Comparison of ENCODE assay signal across 14 mouse cellular contexts in genomic region chr3:138016810-138017209, GRCm38 (mm10). TPM values are rescaled to one million over a fixed set of nuclear protein-coding genes. Genes with fewer than 3 reads are reported as not detected.
DNase-seq lines count a peak whose midpoint lies in the region; ATAC-seq lines count a peak whose summit lies in the region.
"Had no signal": no experiment of that assay in that cellular context is flagged by ENCODE, and none has a peak within 500 bp of the region (broad histone marks: within the 10 kb centered on the region; RNA-seq: fewer than 3 reads in every experiment).

No protein-coding gene starts in this region.

- 69% methylated on average over 12 of the region's 12 CpGs for WGBS in kidney, embryonic 15.5 days
- 64% methylated on average over 12 of the region's 12 CpGs for WGBS in kidney, embryonic 16.5 days
- WGBS in hindbrain, embryonic 12.5 days: 68% methylated on average over 12 of the region's 12 CpGs
- 53% methylated on average over 12 of the region's 12 CpGs for WGBS in limb, embryonic 13.5 days
- 40% methylated on average over 12 of the region's 12 CpGs for WGBS in neural tube, embryonic 14.5 days
- 85% methylated on average over 12 of the region's 12 CpGs for WGBS in heart, embryonic 10.5 days

- H3K9ac ChIP-seq in kidney, embryonic 15.5 days: no peak overlapping the region
- no peak overlapping the region for H3K9ac ChIP-seq in kidney, embryonic 16.5 days (replicated peaks; ENCODE audit: low read length)
- H3K9ac ChIP-seq in hindbrain, embryonic 12.5 days: no peak overlapping the region
- H3K9ac ChIP-seq in limb, embryonic 13.5 days: no peak overlapping the region
- no peak overlapping the region for H3K9ac ChIP-seq in neural tube, embryonic 14.5 days (replicated peaks; ENCODE audit: low read depth, low read length)
- H3K9ac ChIP-seq: liver, embryonic 12.5 days; stomach, embryonic 15.5 days had no signal

- H3K4me2 ChIP-seq in kidney, embryonic 15.5 days: no peak overlapping the region
- no peak overlapping the region for H3K4me2 ChIP-seq in kidney, embryonic 16.5 days (replicated peaks; ENCODE audit: low read depth, low read length)
- H3K4me2 ChIP-seq in hindbrain, embryonic 12.5 days (replicated peaks): peak overlapping the region; percentile 31
- H3K4me2 ChIP-seq in limb, embryonic 13.5 days (replicated peaks): peak overlapping the region; percentile 23
- H3K4me2 ChIP-seq in neural tube, embryonic 14.5 days (ENCODE audit: low read depth, low read length): peak overlapping the region; percentile 32
- H3K4me2 ChIP-seq: liver, embryonic 12.5 days; stomach, embryonic 15.5 days had no signal

- DNase-seq in cerebellum, adult 11 months: no peak
- no peak for DNase-seq in heart, embryonic 10.5 days (ENCODE audit: low spot score)
- DNase-seq: cerebellum, adult 18-20 months had no signal

- no peaks in the 10 kb centered on the region for H3K9me3 ChIP-seq in kidney, embryonic 15.5 days (replicated peaks)
- 0 out of 2 replicates have a peak, but pooled peaks cover 3% of the 10 kb centered on the region for H3K9me3 ChIP-seq in kidney, embryonic 16.5 days (ENCODE audit: low read length)
- H3K9me3 ChIP-seq in hindbrain, embryonic 12.5 days (replicated peaks): 0 out of 2 replicates have a peak, but pooled peaks cover 3% of the 10 kb centered on the region
- H3K9me3 ChIP-seq in limb, embryonic 13.5 days: peaks cover 4% of the 10 kb centered on the region; the same call in 1 of the 2 replicates
- no peaks in the 10 kb centered on the region for H3K9me3 ChIP-seq in neural tube, embryonic 14.5 days (ENCODE audit: control insufficient read depth, low read length)
- no peaks in the 10 kb centered on the region for H3K9me3 ChIP-seq in heart, embryonic 10.5 days
- H3K9me3 ChIP-seq: stomach, embryonic 15.5 days had no signal

- H3K27ac ChIP-seq in kidney, embryonic 15.5 days: 0 out of 2 replicates have a peak overlapping the region, but pooled peaks have one; percentile 22
- H3K27ac ChIP-seq in kidney, embryonic 16.5 days (ENCODE audit: low read length): no peak overlapping the region
- H3K27ac ChIP-seq in hindbrain, embryonic 12.5 days: no peak overlapping the region
- no peak overlapping the region for H3K27ac ChIP-seq in limb, embryonic 13.5 days
- H3K27ac ChIP-seq in neural tube, embryonic 14.5 days (ENCODE audit: low read depth, low read length): no peak overlapping the region
- H3K27ac ChIP-seq in heart, embryonic 10.5 days: no peak overlapping the region
- H3K27ac ChIP-seq: liver, embryonic 12.5 days; stomach, embryonic 15.5 days had no signal

- H3K4me1 ChIP-seq in kidney, embryonic 15.5 days: no peaks in the 10 kb centered on the region
- no peaks in the 10 kb centered on the region for H3K4me1 ChIP-seq in kidney, embryonic 16.5 days (ENCODE audit: insufficient read depth, low read length)
- no peaks in the 10 kb centered on the region for H3K4me1 ChIP-seq in hindbrain, embryonic 12.5 days
- peaks cover 2% of the 10 kb centered on the region; the same call in 1 of the 2 replicates for H3K4me1 ChIP-seq in limb, embryonic 13.5 days
- H3K4me1 ChIP-seq in neural tube, embryonic 14.5 days (ENCODE audit: control insufficient read depth, insufficient read depth, low read length): no peaks in the 10 kb centered on the region
- peaks cover 2% of the 10 kb centered on the region; the same call in 1 of the 2 replicates for H3K4me1 ChIP-seq in heart, embryonic 10.5 days
- H3K4me1 ChIP-seq: liver, embryonic 12.5 days; stomach, embryonic 15.5 days had no signal

- H3K36me3 ChIP-seq in kidney, embryonic 15.5 days: no peaks in the 10 kb centered on the region
- no peaks in the 10 kb centered on the region for H3K36me3 ChIP-seq in kidney, embryonic 16.5 days (ENCODE audit: insufficient read depth, low read length)
- H3K36me3 ChIP-seq in hindbrain, embryonic 12.5 days: no peaks in the 10 kb centered on the region
- no peaks in the 10 kb centered on the region for H3K36me3 ChIP-seq in limb, embryonic 13.5 days
- H3K36me3 ChIP-seq in neural tube, embryonic 14.5 days (ENCODE audit: control insufficient read depth, insufficient read depth, low read length): no peaks in the 10 kb centered on the region
- H3K36me3 ChIP-seq in heart, embryonic 10.5 days: no peaks in the 10 kb centered on the region
- H3K36me3 ChIP-seq: liver, embryonic 12.5 days; stomach, embryonic 15.5 days had no signal

- no peaks in the 10 kb centered on the region for H3K27me3 ChIP-seq in kidney, embryonic 15.5 days
- H3K27me3 ChIP-seq in kidney, embryonic 16.5 days (ENCODE audit: insufficient read depth, low read length): no peaks in the 10 kb centered on the region
- no peaks in the 10 kb centered on the region for H3K27me3 ChIP-seq in hindbrain, embryonic 12.5 days
- no peaks in the 10 kb centered on the region for H3K27me3 ChIP-seq in limb, embryonic 13.5 days
- H3K27me3 ChIP-seq in neural tube, embryonic 14.5 days (ENCODE audit: control insufficient read depth, insufficient read depth, low read length): no peaks in the 10 kb centered on the region
- H3K27me3 ChIP-seq in heart, embryonic 10.5 days (ENCODE audit: insufficient read depth, poor library complexity, severe bottlenecking): no peaks in the 10 kb centered on the region
- H3K27me3 ChIP-seq: liver, embryonic 12.5 days; stomach, embryonic 15.5 days had no signal

- no peak overlapping the region for H3K4me3 ChIP-seq in kidney, embryonic 15.5 days (replicated peaks)
- no peak overlapping the region for H3K4me3 ChIP-seq in kidney, embryonic 16.5 days (ENCODE audit: low read length)
- H3K4me3 ChIP-seq in hindbrain, embryonic 12.5 days: no peak overlapping the region
- H3K4me3 ChIP-seq in limb, embryonic 13.5 days: no peak overlapping the region
- 0 out of 2 replicates have a peak overlapping the region, but pooled peaks have one; percentile 3 for H3K4me3 ChIP-seq in neural tube, embryonic 14.5 days (ENCODE audit: low read depth, low read length)
- H3K4me3 ChIP-seq in heart, embryonic 10.5 days: no peak overlapping the region
- H3K4me3 ChIP-seq: liver, embryonic 12.5 days; stomach, embryonic 15.5 days had no signal

- 0 out of 2 replicates have a peak, but pooled peaks have one; percentile 15 for ATAC-seq in kidney, embryonic 15.5 days (replicated peaks; ENCODE audit: low FRiP score)
- ATAC-seq in kidney, embryonic 16.5 days (ENCODE audit: low FRiP score, low TSS enrichment): no peak
- peak; percentile 69 for ATAC-seq in hindbrain, embryonic 12.5 days (ENCODE audit: low FRiP score)
- peak; percentile 48; the same call in 1 of the 2 replicates for ATAC-seq in limb, embryonic 13.5 days (ENCODE audit: low FRiP score, low read depth)
- ATAC-seq in neural tube, embryonic 14.5 days (ENCODE audit: low read depth): peak; percentile 90
- ATAC-seq: activated CD4-positive, CD25-positive, alpha-beta regulatory T cell, adult 4 months; CD4-positive, CD25-positive, alpha-beta regulatory T cell, adult 4 months; intestine, embryonic 16.5 days; liver, embryonic 12.5 days; lung, postnatal 0 days had no signal

RNA-seq across cellular contexts. Expression of gene Dapp1, which starts 35.5 kb away (rescaled TPM):
- 9.2 and 9.8 TPM in 2 replicates for polyA plus RNA-seq in kidney, embryonic 15.5 days (2015; fragmentation: Nextera tagmentation; extraction: Ambion mirVana)
- polyA plus RNA-seq in kidney, embryonic 16.5 days (2015; fragmentation: Nextera tagmentation; extraction: Ambion mirVana): 9.3 and 10.1 TPM in 2 replicates
- 2.3 and 2.6 TPM in 2 replicates for polyA plus RNA-seq in hindbrain, embryonic 12.5 days (2016; fragmentation: Nextera tagmentation; extraction: Ambion mirVana)
- polyA plus RNA-seq in limb, embryonic 13.5 days (2015; fragmentation: Nextera tagmentation; extraction: Ambion mirVana): 3.4 TPM in 2 replicates
- 1.6 and 2.0 TPM in 2 replicates for polyA plus RNA-seq in neural tube, embryonic 14.5 days (2014; fragmentation: Nextera tagmentation; extraction: Ambion mirVana)
- polyA plus RNA-seq in heart, embryonic 10.5 days (2016; fragmentation: Nextera tagmentation; extraction: Ambion mirVana): 8.7 and 9.3 TPM in 2 replicates

RNA-seq across cellular contexts. Expression of gene 1110002E22Rik, which starts 48.0 kb away (rescaled TPM):
- polyA plus RNA-seq in kidney, embryonic 15.5 days (2015; fragmentation: Nextera tagmentation; extraction: Ambion mirVana): 0.74 and 0.78 TPM in 2 replicates
- polyA plus RNA-seq in kidney, embryonic 16.5 days (2015; fragmentation: Nextera tagmentation; extraction: Ambion mirVana): 0.52 and 0.54 TPM in 2 replicates
- polyA plus RNA-seq in hindbrain, embryonic 12.5 days (2016; fragmentation: Nextera tagmentation; extraction: Ambion mirVana): 0.42 and 0.45 TPM in 2 replicates
- polyA plus RNA-seq in limb, embryonic 13.5 days (2015; fragmentation: Nextera tagmentation; extraction: Ambion mirVana): 1.6 and 2.3 TPM in 2 replicates
- 0.01 and 0.08 TPM in 2 replicates for polyA plus RNA-seq in neural tube, embryonic 14.5 days (2014; fragmentation: Nextera tagmentation; extraction: Ambion mirVana)
- polyA plus RNA-seq in heart, embryonic 10.5 days (2016; fragmentation: Nextera tagmentation; extraction: Ambion mirVana): 3.2 and 6.8 TPM in 2 replicates
- polyA plus RNA-seq: activated CD4-positive, CD25-positive, alpha-beta regulatory T cell, adult 4 months; CD4-positive, CD25-positive, alpha-beta regulatory T cell, adult 4 months had no signal

RNA-seq across cellular contexts. Expression of gene Gm5105, which starts 50.4 kb away (rescaled TPM):
- polyA plus RNA-seq in kidney, embryonic 15.5 days (2015; fragmentation: Nextera tagmentation; extraction: Ambion mirVana): 0.36 TPM in 1 of 2 replicates, not detected in the other
- polyA plus RNA-seq in kidney, embryonic 16.5 days (2015; fragmentation: Nextera tagmentation; extraction: Ambion mirVana): 0.12 TPM in 1 of 2 replicates, not detected in the other
- polyA plus RNA-seq in hindbrain, embryonic 12.5 days (2016; fragmentation: Nextera tagmentation; extraction: Ambion mirVana): not detected in 2 replicates
- 0.09 TPM in 1 of 2 replicates, not detected in the other for polyA plus RNA-seq in limb, embryonic 13.5 days (2015; fragmentation: Nextera tagmentation; extraction: Ambion mirVana)
- 0.24 TPM in 1 of 2 replicates, not detected in the other for polyA plus RNA-seq in neural tube, embryonic 14.5 days (2014; fragmentation: Nextera tagmentation; extraction: Ambion mirVana)
- 0.20 TPM in 1 of 2 replicates, not detected in the other for polyA plus RNA-seq in heart, embryonic 10.5 days (2016; fragmentation: Nextera tagmentation; extraction: Ambion mirVana)
- polyA plus RNA-seq: activated CD4-positive, CD25-positive, alpha-beta regulatory T cell, adult 4 months; CD4-positive, CD25-positive, alpha-beta regulatory T cell, adult 4 months; liver, embryonic 12.5 days; stomach, embryonic 15.5 days had no signal

Comparison
In these comparisons a context has a peak if more than half of its experiments do, and no peak if none do; other contexts are left out.
1. H3K4me2 ChIP-seq: peak in hindbrain, embryonic 12.5 days (single experiment), limb, embryonic 13.5 days (single experiment) and neural tube, embryonic 14.5 days (single experiment); none in kidney, embryonic 15.5 days (single experiment) and kidney, embryonic 16.5 days (single experiment).